Mouse (Mus musculus) Patski (cell line): ENCODE measurements around the gene Slc25a29. TPM values are rescaled to one million over a fixed set of nuclear protein-coding genes. Genes with fewer than 3 reads are reported as not detected.
"Not testable (repeated sequence)": the region's sequence is repeated elsewhere in the genome, so short reads cannot be mapped to it uniquely, and the experiment has no call there.

Source experiments
- ATAC-seq: fragments of 100-300 bp; one replicate; pipeline ENCODE4 v1.8.0; 2021
- CTCF ChIA-PET: fragments of 350-600 bp; sonication (Branson Sonifier 250); formaldehyde crosslinking; loops from one replicate; lab custom pipeline; 2022; ENCODE audit warnings: inconsistent platforms; lab: Charles Lee
- POLR2A ChIA-PET: fragments of 350-600 bp; sonication (Branson Sonifier 250); formaldehyde crosslinking; loops from one replicate; lab custom pipeline; 2022; ENCODE audit warnings: antibody characterized with exemption, inconsistent platforms; lab: Charles Lee
- DNase-seq: peaks from one replicate; pipeline ENCODE4 v3.0.0-alpha.2; 2011; ENCODE audit warnings: low read depth, low spot score
- H3K27me3 ChIP-seq: fragments of 371-371 bp; one replicate; pipeline ENCODE4 v1.5.1; 2021
- CTCF ChIP-seq: fragments of 100-300 bp; IDR thresholded peaks from one replicate; pipeline ENCODE4 v1.5.1; 2021
- in situ Hi-C: fragments of 300-500 bp; cut with MboI; formaldehyde crosslinking; loops from 3 replicates; pipeline ENCODE4 v1.11.1; 2018; ENCODE audit warnings: low pct_unique_long_range_greater_than_20kb, mixed read lengths
- polyA plus RNA-seq: library from polyadenylated mRNA; unstranded; gene quantifications from one replicate; pipeline ENCODE4 v1.2.3, GENCODE M21; 2021

The Slc25a29 gene
- polyA plus RNA-seq, 1 experiment from 2014 or later, result 11.8 TPM

DNA sequence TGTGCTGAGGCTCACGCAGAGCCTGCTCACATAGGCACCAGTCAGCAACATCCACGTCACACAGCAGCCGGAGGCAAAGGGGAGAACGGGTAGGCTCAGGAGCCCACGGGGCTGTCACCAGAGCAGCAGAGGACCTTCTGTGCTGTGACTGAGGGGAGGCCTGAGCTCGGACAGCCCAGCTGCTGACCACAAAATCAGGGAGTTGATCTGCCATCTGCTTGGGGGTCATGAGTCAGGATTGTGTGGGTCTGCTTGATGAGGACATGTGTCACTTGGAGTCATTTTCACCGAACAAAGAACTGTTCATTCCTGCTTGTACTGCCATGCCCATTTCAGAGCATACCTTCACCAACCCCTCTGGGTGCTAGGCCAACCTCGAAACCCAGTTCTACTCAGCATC lies 20.5 kb upstream of the Slc25a29 start:
- no peak for TF ChIP-seq CTCF
- ChIA-PET CTCF (interaction anchor here (1.2 kb wide), 1 partner anchor 16 kb away, joined by 3 read pairs; no protein-coding TSS in a partner anchor), POLR2A (no interaction called here)
- H3K27me3 ChIP-seq, result no peaks in the 10 kb centered on the region
- in situ Hi-C loops, result no loop called here
- ATAC-seq (no peak), DNase-seq (no peak)

DNA sequence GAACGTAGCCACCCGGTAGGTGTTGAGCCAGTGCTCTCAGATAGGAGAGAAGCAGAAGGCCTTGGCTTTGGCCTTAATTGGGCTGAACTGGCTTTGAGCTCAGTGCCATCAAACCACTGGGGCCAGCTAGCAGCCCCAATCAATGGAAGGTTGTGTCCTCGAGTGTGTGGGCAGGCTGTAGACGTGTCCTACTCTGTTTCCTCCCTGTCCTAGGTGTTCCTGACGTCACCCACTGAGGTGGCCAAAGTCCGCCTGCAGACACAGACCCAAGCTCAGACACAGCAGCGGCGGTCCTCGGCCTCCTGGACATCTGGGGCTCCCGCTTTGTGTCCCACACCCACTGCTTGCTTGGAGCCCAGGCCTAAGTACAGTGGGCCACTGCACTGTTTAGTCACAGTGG lies 19.4 kb upstream of the Slc25a29 start:
- in situ Hi-C loops, result no loop called here
- no peaks in the 10 kb centered on the region for H3K27me3 ChIP-seq
- no peak for TF ChIP-seq CTCF
- DNase-seq (no peak), ATAC-seq (no peak)
- CTCF ChIA-PET, result no interaction called here
- POLR2A ChIA-PET, result no interaction called here

DNA sequence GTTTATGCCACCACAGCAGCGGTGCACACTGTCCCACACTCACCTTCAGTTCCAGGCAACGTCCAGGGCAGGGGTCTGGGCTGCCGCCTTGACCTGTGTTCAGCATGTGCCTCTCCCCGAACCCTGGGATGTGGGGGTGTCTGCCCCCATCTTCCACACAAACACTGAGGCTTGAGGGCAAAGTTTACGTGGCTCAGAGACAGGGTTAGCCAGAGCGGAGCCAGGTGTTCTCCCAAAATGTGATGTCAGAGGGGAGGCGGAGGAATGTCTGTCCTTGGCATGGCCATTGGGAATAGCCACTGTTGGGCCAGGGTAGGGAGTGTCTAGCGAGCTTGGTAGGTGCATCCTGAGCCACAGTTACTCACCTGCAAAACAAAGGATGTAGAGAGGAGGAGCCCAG lies 17.1 kb upstream of the Slc25a29 start:
- in situ Hi-C loops, result no loop called here

DNA sequence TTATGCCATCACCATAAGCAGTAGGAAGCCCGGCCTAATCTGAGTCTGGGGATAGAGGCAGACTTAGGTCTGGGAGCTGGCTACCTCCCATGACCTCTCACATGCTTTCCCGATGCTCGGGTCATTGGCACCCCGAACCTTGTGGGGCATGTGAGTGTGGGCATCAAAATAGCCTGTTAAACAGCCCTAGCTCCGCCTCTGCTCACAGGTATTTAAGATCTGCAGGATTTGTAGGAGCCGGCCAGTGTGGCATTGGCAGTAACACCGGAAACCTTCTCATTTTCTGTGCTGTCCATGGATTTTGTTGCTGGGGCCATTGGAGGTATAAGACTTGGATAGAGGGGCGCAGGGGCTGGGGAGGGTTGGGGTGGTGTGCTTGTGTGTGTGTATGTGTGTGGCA lies 15.2 kb upstream of the Slc25a29 start:
- TF ChIP-seq CTCF, result no peak
- in situ Hi-C loops, result no loop called here
- no peak for DNase-seq
- ATAC-seq, result no peak
- H3K27me3 ChIP-seq, result no peaks in the 10 kb centered on the region
- POLR2A ChIA-PET, result interaction anchor here (1.2 kb wide), 1 partner anchor 9 kb away, joined by 3 read pairs; no protein-coding TSS in a partner anchor
- CTCF ChIA-PET, result no interaction called here

More for the DNA sequence above, 17.1 kb upstream of the Slc25a29 start:
- DNase-seq (no peak), ATAC-seq (no peak)
- TF ChIP-seq CTCF, result no peak
- CTCF ChIA-PET, result no interaction called here
- no peaks in the 10 kb centered on the region for H3K27me3 ChIP-seq
- POLR2A ChIA-PET, result no interaction called here

DNA sequence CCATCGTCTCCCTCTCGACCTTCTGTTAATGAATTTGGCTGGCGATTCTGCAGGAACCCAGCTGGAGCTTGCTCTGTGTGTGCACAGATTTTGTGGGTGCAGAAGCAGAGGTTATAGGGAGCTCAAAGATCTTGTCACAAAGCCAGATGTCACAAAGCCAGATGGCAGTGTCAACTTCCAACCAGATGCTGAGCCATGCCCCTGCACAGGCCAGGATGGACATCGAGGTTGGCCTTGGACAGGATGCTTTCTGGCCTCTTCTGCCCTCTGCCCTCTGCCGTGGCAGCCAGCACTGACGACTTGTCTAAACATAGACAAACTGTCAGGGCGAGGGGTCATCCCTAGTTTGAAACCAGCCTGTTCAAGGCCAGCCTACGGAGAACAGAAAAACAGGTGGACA lies 14.4 kb upstream of the Slc25a29 start:
- ATAC-seq, result no peak
- TF ChIP-seq CTCF, result no peak
- CTCF ChIA-PET, result interaction anchor here (1.2 kb wide), 1 partner anchor 11 kb away, joined by 3 read pairs; no protein-coding TSS in a partner anchor
- in situ Hi-C loops, result no loop called here
- POLR2A ChIA-PET, result no interaction called here
- DNase-seq, result no peak
- no peaks in the 10 kb centered on the region for H3K27me3 ChIP-seq

DNA sequence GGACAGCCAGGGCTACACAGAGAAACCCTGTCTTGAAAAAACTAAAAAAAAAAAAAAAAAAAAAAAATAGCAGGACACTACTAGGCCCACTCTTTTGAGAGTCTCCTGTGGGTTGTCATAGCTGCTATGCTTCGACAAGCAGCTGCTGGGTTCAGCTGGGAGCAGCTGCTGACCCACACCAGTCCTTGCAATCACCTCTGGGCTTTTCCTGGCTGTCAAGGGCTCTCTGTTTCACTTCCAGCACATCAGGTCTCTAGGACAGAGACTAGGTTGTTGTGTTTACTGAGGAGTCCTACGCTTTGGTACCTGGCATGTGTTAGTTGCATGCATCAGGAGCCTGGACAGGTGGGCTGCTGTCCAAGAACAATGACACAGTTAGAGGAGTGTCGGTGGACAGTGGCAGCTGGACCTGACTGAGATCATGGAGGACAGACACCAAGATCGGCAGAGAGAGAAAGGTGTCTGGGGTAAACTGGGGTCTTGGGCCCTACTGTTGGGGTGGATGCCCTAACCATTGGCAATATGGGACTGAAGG lies 13.9 kb upstream of the Slc25a29 start:
- CTCF ChIA-PET, result interaction anchor here (1.2 kb wide), 1 partner anchor 10 kb away, joined by 3 read pairs; no protein-coding TSS in a partner anchor
- POLR2A ChIA-PET, result no interaction called here
- ATAC-seq, result no peak
- in situ Hi-C loops, result no loop called here
- no peak for DNase-seq
- no peaks in the 10 kb centered on the region for H3K27me3 ChIP-seq
- TF ChIP-seq CTCF, result no peak

DNA sequence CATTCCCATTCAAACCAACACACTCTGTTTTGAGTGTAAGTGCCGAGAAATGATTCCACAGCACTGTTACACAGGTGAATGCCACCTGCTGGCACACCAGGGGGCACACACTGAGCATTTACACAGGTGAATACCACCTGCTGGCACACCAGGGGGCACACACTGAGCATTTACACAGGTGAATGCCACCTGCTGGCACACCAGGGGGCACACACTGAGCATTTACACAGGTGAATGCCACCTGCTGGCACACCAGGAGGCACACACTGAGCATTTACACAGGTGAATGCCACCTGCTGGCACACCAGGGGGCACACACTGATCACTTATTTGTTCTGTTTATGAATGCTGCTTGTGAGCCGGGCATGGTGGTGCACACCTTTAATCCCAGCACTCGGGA lies 12.3 kb upstream of the Slc25a29 start:
- DNase-seq, POLR2A ChIA-PET, in situ Hi-C loops, ATAC-seq, H3K27me3 ChIP-seq, CTCF ChIA-PET: not testable (repeated sequence)

DNA sequence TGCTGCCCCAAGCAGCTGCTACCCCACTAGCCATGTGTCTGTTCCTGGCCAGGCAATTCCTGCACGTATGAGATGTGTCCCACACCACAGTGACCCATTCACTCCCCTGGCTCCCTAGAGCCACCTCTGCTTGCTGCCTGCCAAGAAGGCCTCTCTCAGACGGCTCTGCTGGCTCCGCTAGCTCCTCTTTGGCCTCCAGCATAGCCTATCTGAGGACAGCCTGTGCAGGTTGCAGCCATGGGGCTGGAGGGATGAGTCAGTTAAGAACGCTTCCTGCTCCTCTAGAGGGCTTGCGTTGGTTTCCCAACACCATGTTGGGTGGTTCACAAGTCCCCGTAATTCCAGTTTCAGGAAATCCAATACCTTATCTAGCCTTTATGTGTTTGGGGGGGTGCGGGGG lies 7.0 kb upstream of the Slc25a29 start:
- TF ChIP-seq CTCF, result no peak
- no peak for ATAC-seq
- in situ Hi-C loops, result no loop called here
- H3K27me3 ChIP-seq, result no peaks in the 10 kb centered on the region
- ChIA-PET CTCF (no interaction called here), POLR2A (no interaction called here)
- no peak for DNase-seq

DNA sequence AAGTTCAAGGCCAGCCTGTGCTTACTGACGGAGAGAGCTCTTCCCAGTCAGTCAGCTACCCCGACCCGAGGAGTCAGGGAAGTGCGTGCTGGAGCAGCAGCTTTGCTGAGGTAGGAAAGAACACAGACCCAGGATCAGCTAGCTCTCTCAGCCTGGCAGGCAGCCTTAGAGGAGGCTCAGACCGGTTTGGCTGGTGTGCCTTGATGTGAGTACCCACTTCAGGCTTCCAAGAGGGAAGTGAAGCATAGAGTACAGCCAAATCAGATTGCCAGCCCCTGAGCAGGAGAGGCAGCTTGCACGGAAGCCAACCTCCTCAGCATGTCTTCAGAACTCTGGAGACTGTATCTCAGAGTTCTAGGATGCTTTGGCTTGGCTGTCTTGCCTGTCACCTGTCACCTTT lies 5.5 kb upstream of the Slc25a29 start:
- DNase-seq, result no peak
- POLR2A ChIA-PET, result interaction anchor here (1.3 kb wide), 1 partner anchor 10 kb away, joined by 3 read pairs; no protein-coding TSS in a partner anchor
- no peaks in the 10 kb centered on the region for H3K27me3 ChIP-seq
- in situ Hi-C loops, result no loop called here
- CTCF ChIA-PET, result no interaction called here
- no peak for ATAC-seq
- no peak for TF ChIP-seq CTCF

DNA sequence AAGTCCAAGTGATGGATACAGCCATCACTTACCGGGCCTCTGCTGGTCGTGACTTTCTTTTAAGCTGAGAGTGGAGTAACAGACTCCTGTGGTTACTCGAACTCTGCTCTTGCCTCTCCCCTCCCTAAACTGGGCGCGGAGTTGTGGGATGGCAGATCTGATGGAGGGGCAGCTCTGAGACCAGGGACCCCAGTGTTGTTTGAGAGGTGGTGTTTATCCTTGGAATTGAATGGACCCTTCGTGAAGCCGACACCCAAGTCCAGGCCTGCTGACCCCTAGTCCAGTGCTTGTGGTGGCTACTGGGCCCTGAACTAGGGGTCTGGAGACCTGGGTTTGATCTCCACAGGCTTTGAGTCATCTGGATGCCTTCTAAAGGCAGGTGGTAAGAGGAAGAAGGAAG lies 1.0 kb upstream of the Slc25a29 start:
- in situ Hi-C loops, result no loop called here
- TF ChIP-seq CTCF, result no peak
- no peak for DNase-seq
- no peaks in the 10 kb centered on the region for H3K27me3 ChIP-seq
- POLR2A ChIA-PET, result interaction anchor here (0.8 to 2.0 kb wide), 2 partner anchors 24 to 35 kb away, joined by 3 to 4 read pairs; no protein-coding TSS in a partner anchor
- CTCF ChIA-PET, result interaction anchor here (1.5 kb wide), 1 partner anchor 22 kb away, joined by 3 read pairs; no protein-coding TSS in a partner anchor
- ATAC-seq, result no peak

DNA sequence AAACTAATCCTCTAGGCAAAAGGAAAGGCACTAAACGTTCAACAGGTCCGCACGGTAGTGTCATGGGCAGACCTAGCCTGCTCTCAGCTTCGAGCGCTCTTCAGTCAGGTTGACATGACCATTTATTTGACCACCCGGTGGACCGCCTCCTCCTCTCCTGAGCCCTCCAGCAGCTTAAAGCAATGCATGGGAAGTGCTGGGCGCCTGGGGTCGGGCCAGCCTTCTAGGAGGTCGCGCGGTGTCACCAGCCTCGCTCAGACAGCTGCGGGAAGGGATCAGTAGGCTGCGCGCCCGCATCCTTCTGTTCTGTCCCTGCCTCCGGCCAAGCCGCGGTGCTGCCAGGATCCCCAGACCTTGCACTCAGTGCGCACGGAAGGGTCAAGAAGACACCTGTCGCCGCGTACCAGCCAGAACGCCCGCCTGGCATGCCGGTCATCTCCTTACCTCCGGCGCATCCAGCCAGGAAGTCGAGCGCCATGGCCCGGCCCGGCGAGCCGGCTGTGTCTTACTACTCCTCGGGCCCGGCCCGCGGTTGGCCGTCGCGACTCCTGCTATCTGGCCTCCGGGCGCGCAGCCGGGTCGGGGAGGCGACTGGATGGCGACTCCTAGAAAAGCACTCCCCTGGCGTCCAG lies 359 bp downstream of the Slc25a29 start:
- TF ChIP-seq CTCF, result no peak
- ATAC-seq (peak; percentile 2), DNase-seq (no peak)
- CTCF ChIA-PET, result no interaction called here
- in situ Hi-C loops, result no loop called here
- no peaks in the 10 kb centered on the region for H3K27me3 ChIP-seq
- POLR2A ChIA-PET, result no interaction called here
